Mouse (Mus musculus): Measurements from ENCODE around the gene She.

- TF ChIP-seq GATA1 (IDR thresholded peaks at IDR 0.05; ENCODE audit: low read length) = no peak
- TF ChIP-seq TAL1 (IDR thresholded peaks at IDR 0.05; ENCODE audit: low read length) = no peak
Observed at GRCm38 (mm10) chr3:89830815-89831591, at the start of gene She.

All from erythroblast, embryonic 14.5 days (primary cell).